Mouse (Mus musculus): Measurements from ENCODE around the gene Rgs6. TPM values are rescaled to one million over a fixed set of nuclear protein-coding genes. Genes with fewer than 3 reads are reported as not detected.

Gene Rgs6
- polyA plus RNA-seq, 1 experiment from 2014 or later = 2.6 TPM

DNA sequence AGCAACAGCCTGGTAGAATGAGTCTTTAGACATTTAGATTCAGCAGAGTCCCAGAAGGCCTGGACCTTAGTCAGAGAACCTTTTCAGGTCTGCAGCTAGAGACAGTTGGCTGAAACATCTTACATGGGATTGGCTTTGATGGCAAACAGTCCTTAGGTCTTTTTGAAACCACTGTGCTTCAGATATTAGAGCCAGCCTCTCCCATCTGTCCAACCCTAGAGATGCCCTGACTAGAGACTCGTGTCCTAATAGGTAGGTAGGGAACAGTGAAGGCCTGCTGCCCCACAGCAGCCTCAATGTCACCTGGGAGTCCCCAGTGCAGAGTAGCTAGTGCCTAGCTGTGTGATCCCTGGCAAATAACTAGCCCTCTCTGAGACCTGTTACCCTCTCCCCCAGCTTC lies 555.5 kb downstream of the Rgs6 start:
- Histone ChIP-seq H3K9me3 (ENCODE audit: control insufficient read depth, low read length) (no peaks in the 10 kb centered on the region), H3K36me3 (ENCODE audit: control insufficient read depth, insufficient read depth, low read length) (no peaks in the 10 kb centered on the region), H3K4me1 (ENCODE audit: control insufficient read depth, insufficient read depth, low read length) (no peaks in the 10 kb centered on the region), H3K27me3 (replicated peaks; ENCODE audit: control insufficient read depth, insufficient read depth, low read length) (no peaks in the 10 kb centered on the region), H3K27ac (replicated peaks; ENCODE audit: low read depth, low read length) (no peak overlapping the region), H3K9ac (ENCODE audit: low read depth, low read length) (no peak overlapping the region), H3K4me3 (ENCODE audit: low read depth, low read length) (no peak overlapping the region), H3K4me2 (ENCODE audit: low read depth, low read length) (no peak overlapping the region)
- no peak for DNase-seq (ENCODE audit: low spot score)
- ATAC-seq (ENCODE audit: low read depth) = no peak
- 72% methylated on average over 1 of the region's 1 CpGs for WGBS

DNA sequence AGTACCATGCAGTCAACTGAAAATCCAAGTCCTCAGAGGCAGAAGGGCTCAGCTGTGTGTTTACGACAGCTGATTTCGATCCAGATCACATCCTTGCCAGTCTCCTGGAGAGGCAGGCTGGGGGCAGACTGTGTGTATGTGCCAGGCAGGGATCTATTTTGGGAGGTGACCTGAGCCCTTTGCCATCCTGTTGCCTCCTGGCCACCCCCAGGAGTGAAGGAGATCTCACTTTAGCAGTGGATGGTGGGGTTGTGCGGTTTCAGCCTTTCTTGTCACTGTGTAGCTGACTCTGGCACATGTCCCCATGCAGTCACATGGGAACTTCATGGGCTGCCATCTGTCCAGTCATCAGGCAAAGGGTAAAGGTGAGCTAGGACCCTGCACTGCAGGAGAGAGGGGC lies 557.0 kb downstream of the Rgs6 start:
- H3K36me3 ChIP-seq (ENCODE audit: control insufficient read depth, insufficient read depth, low read length) = no peaks in the 10 kb centered on the region
- H3K27me3 ChIP-seq (replicated peaks; ENCODE audit: control insufficient read depth, insufficient read depth, low read length) = no peaks in the 10 kb centered on the region
- DNase-seq (ENCODE audit: low spot score) = no peak
- no peak for ATAC-seq (ENCODE audit: low read depth)
- no peaks in the 10 kb centered on the region for H3K4me1 ChIP-seq (ENCODE audit: control insufficient read depth, insufficient read depth, low read length)
- H3K9me3 ChIP-seq (ENCODE audit: control insufficient read depth, low read length) = no peaks in the 10 kb centered on the region
- no peak overlapping the region for H3K9ac ChIP-seq (ENCODE audit: low read depth, low read length)
- WGBS = 81% methylated on average over 3 of the region's 3 CpGs
- no peak overlapping the region for H3K27ac ChIP-seq (replicated peaks; ENCODE audit: low read depth, low read length)
- H3K4me3 ChIP-seq (ENCODE audit: low read depth, low read length) = no peak overlapping the region
- no peak overlapping the region for H3K4me2 ChIP-seq (ENCODE audit: low read depth, low read length)

DNA sequence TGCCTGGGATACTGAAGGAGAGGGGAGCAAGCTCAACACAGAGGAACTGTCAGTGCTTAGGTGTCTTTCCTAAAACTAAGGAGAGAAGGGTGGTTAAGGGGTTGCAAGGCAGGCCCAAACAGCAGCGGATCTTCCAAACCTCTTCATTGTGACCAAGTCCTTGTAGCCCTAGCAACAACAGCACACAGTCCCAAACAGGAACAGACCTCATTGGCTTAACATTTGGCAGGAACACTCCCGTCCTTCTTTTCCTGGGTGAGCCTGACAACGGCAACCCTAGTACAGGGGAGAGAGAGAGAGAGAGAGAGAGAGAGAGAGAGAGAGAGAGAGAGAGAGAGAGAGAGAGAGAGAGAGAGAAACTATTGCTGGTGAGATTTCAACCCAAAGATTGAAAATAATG lies 557.8 kb downstream of the Rgs6 start:
- ATAC-seq (ENCODE audit: low read depth) (no peak), DNase-seq (ENCODE audit: low spot score) (no peak)
- H3K9ac ChIP-seq (ENCODE audit: low read depth, low read length) = no peak overlapping the region
- no peaks in the 10 kb centered on the region for H3K4me1 ChIP-seq (ENCODE audit: control insufficient read depth, insufficient read depth, low read length)
- H3K9me3 ChIP-seq (ENCODE audit: control insufficient read depth, low read length) = no peaks in the 10 kb centered on the region
- 57% methylated on average over 3 of the region's 3 CpGs for whole genome bisulfite sequencing
- no peaks in the 10 kb centered on the region for H3K36me3 ChIP-seq (ENCODE audit: control insufficient read depth, insufficient read depth, low read length)
- H3K4me3 ChIP-seq (ENCODE audit: low read depth, low read length) = no peak overlapping the region
- no peaks in the 10 kb centered on the region for H3K27me3 ChIP-seq (replicated peaks; ENCODE audit: control insufficient read depth, insufficient read depth, low read length)
- H3K4me2 ChIP-seq (ENCODE audit: low read depth, low read length) = no peak overlapping the region
- H3K27ac ChIP-seq (replicated peaks; ENCODE audit: low read depth, low read length) = no peak overlapping the region

DNA sequence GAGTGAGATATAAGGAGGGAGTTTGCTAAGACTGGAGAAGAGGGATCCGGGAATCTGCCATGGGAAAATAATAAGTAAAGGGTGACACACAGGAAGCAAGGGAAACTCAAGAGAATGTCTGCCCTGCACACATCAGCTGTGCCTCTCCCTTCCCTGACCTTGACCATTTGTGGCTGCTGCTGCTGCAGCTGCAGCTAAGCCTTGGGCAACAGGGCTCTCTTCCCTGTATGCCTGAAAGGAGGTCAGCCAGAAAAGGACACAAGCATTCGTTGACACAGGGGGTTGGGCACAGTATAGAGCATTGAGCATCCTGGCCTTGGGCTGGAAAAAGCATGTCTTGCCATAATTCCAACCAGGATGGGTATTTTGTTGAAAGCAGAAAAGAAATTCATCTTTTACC lies 558.8 kb downstream of the Rgs6 start:
- no peak overlapping the region for H3K27ac ChIP-seq (replicated peaks; ENCODE audit: low read depth, low read length)
- H3K4me2 ChIP-seq (ENCODE audit: low read depth, low read length) = no peak overlapping the region
- H3K27me3 ChIP-seq (replicated peaks; ENCODE audit: control insufficient read depth, insufficient read depth, low read length) = no peaks in the 10 kb centered on the region
- DNase-seq (ENCODE audit: low spot score) (no peak), ATAC-seq (ENCODE audit: low read depth) (no peak)
- H3K9ac ChIP-seq (ENCODE audit: low read depth, low read length) = no peak overlapping the region
- no peaks in the 10 kb centered on the region for H3K36me3 ChIP-seq (ENCODE audit: control insufficient read depth, insufficient read depth, low read length)
- H3K9me3 ChIP-seq (ENCODE audit: control insufficient read depth, low read length) = no peaks in the 10 kb centered on the region
- 50% methylated on average over 2 of the region's 2 CpGs for WGBS
- no peak overlapping the region for H3K4me3 ChIP-seq (ENCODE audit: low read depth, low read length)
- H3K4me1 ChIP-seq (ENCODE audit: control insufficient read depth, insufficient read depth, low read length) = no peaks in the 10 kb centered on the region

DNA sequence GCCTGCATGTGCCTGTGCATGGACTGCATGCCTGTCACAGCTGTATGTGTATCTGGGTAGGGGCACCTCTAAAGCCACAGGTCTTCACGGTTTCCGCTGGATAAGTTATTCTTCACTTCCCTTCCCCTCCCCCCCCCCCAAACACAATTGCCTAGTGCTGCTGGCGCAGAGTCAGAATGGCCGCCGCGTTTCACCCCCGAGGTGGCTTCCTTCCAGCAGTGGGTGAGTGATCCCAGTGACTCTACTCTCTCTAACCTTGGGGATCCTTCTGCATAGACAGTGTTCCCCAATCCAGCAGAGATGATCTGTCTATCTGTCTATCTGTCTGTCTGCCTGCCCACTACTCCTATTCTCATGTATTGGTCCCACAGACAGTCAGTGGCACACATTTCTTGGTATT lies 561.9 kb downstream of the Rgs6 start:
- ATAC-seq (ENCODE audit: low read depth) (no peak), DNase-seq (ENCODE audit: low spot score) (no peak)
- Histone ChIP-seq H3K4me2 (ENCODE audit: low read depth, low read length) (no peak overlapping the region), H3K9me3 (ENCODE audit: control insufficient read depth, low read length) (no peaks in the 10 kb centered on the region), H3K27ac (replicated peaks; ENCODE audit: low read depth, low read length) (no peak overlapping the region), H3K36me3 (ENCODE audit: control insufficient read depth, insufficient read depth, low read length) (no peaks in the 10 kb centered on the region), H3K27me3 (replicated peaks; ENCODE audit: control insufficient read depth, insufficient read depth, low read length) (no peaks in the 10 kb centered on the region), H3K9ac (ENCODE audit: low read depth, low read length) (no peak overlapping the region), H3K4me3 (ENCODE audit: low read depth, low read length) (no peak overlapping the region), H3K4me1 (ENCODE audit: control insufficient read depth, insufficient read depth, low read length) (no peaks in the 10 kb centered on the region)
- 87% methylated on average over 7 of the region's 7 CpGs for WGBS

DNA sequence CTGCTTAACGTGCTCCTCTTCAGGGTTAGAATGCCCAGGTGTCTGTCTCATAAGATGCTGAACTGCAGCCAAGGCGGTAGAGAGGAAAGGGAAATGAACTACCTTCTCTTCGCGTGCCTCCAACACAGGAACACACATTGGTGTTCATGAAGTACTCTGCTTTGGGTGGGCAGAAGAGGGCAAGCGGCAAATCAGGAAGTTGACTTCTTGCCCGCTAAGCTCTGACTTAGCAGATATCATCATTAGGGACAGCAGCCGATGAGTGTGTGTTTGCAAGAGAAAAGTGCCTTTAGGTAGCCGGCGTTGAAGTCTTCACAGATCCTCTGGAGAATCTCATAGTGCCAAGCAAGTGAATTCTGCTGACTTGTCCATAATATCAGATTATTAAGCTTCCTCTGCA lies 562.7 kb downstream of the Rgs6 start:
- H3K27ac ChIP-seq (replicated peaks; ENCODE audit: low read depth, low read length) = no peak overlapping the region
- no peaks in the 10 kb centered on the region for H3K9me3 ChIP-seq (ENCODE audit: control insufficient read depth, low read length)
- no peaks in the 10 kb centered on the region for H3K27me3 ChIP-seq (replicated peaks; ENCODE audit: control insufficient read depth, insufficient read depth, low read length)
- H3K4me2 ChIP-seq (ENCODE audit: low read depth, low read length) = no peak overlapping the region
- DNase-seq (ENCODE audit: low spot score) (no peak), ATAC-seq (ENCODE audit: low read depth) (no peak)
- 93% methylated on average over 9 of the region's 9 CpGs for WGBS
- no peaks in the 10 kb centered on the region for H3K36me3 ChIP-seq (ENCODE audit: control insufficient read depth, insufficient read depth, low read length)
- no peak overlapping the region for H3K4me3 ChIP-seq (ENCODE audit: low read depth, low read length)
- no peaks in the 10 kb centered on the region for H3K4me1 ChIP-seq (ENCODE audit: control insufficient read depth, insufficient read depth, low read length)
- H3K9ac ChIP-seq (ENCODE audit: low read depth, low read length) = no peak overlapping the region

DNA sequence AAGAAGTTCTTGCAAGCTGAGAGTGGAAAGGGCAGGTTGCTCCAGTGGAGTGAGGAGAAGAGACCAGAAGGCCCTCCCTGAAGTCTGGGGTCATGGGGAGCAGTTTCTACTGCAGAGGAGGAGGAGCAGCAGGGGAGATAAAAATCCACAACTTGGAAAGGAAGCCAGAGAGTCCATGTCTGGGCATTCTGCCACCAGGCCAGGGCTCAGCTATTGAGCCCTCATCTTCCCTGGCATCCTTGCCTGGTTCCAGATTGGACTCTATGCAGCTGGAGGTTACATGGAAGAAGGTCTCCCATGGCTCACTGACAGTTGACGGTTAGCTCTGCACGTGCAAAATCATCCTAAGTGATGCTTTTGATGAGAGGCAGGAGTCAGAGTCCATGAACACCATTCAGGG lies 563.4 kb downstream of the Rgs6 start:
- H3K27me3 ChIP-seq (replicated peaks; ENCODE audit: control insufficient read depth, insufficient read depth, low read length) = no peaks in the 10 kb centered on the region
- ATAC-seq (ENCODE audit: low read depth) (no peak), DNase-seq (ENCODE audit: low spot score) (no peak)
- no peak overlapping the region for H3K4me3 ChIP-seq (ENCODE audit: low read depth, low read length)
- no peak overlapping the region for H3K27ac ChIP-seq (replicated peaks; ENCODE audit: low read depth, low read length)
- H3K9me3 ChIP-seq (ENCODE audit: control insufficient read depth, low read length) = no peaks in the 10 kb centered on the region
- H3K4me2 ChIP-seq (ENCODE audit: low read depth, low read length) = no peak overlapping the region
- H3K4me1 ChIP-seq (ENCODE audit: control insufficient read depth, insufficient read depth, low read length) = no peaks in the 10 kb centered on the region
- WGBS = 77% methylated on average over 2 of the region's 2 CpGs
- no peak overlapping the region for H3K9ac ChIP-seq (ENCODE audit: low read depth, low read length)
- no peaks in the 10 kb centered on the region for H3K36me3 ChIP-seq (ENCODE audit: control insufficient read depth, insufficient read depth, low read length)

DNA sequence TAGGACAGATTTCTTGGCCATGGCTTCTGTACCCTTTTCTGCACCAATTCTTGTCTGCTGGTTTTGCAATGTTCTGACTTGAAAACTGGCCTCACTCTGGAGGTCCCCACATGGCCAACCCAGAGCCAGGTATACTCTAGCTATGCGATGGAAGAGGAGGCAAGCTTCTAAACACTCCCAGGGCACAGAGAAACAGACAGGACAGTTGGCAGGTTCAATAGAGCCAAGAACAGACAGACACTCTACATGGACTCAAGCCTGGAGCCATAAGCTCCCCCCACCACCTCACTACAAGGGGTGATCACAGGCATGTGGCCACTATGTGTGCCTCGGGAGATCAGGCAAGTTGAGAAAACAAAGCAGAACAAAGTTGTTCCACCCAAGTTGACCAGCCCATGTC lies 572.1 kb downstream of the Rgs6 start:
- ATAC-seq (ENCODE audit: low read depth) = no peak
- Histone ChIP-seq H3K4me1 (ENCODE audit: control insufficient read depth, insufficient read depth, low read length) (no peaks in the 10 kb centered on the region), H3K9me3 (ENCODE audit: control insufficient read depth, low read length) (no peaks in the 10 kb centered on the region), H3K27ac (replicated peaks; ENCODE audit: low read depth, low read length) (no peak overlapping the region), H3K4me2 (ENCODE audit: low read depth, low read length) (no peak overlapping the region), H3K36me3 (ENCODE audit: control insufficient read depth, insufficient read depth, low read length) (no peaks in the 10 kb centered on the region), H3K9ac (ENCODE audit: low read depth, low read length) (no peak overlapping the region), H3K4me3 (ENCODE audit: low read depth, low read length) (no peak overlapping the region), H3K27me3 (replicated peaks; ENCODE audit: control insufficient read depth, insufficient read depth, low read length) (no peaks in the 10 kb centered on the region)
- DNase-seq (ENCODE audit: low spot score) = no peak
- 87% methylated on average over 2 of the region's 2 CpGs for WGBS

DNA sequence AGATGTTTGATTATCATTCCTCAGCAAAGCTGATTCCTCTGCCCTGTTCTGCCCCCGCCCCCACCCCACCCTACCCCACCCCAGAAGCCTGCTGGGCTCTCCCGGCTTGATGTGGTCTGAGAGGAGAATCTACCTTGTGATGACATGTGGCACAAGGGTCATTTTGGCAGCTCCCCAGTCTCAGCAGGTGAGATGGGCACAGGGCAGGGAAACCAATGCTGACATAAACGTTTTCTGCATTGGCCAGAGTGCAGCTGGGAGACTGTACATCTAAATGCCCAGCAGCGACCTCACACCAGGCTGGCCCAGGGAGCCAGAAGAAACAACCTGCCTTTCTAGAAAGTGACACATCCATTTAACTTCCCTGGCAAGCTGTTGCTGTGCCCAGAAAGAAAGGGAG lies 572.6 kb downstream of the Rgs6 start:
- no peak for ATAC-seq (ENCODE audit: low read depth)
- WGBS = 62% methylated on average over 4 of the region's 4 CpGs
- Histone ChIP-seq H3K4me2 (ENCODE audit: low read depth, low read length) (no peak overlapping the region), H3K27me3 (replicated peaks; ENCODE audit: control insufficient read depth, insufficient read depth, low read length) (no peaks in the 10 kb centered on the region), H3K4me1 (ENCODE audit: control insufficient read depth, insufficient read depth, low read length) (no peaks in the 10 kb centered on the region), H3K9ac (ENCODE audit: low read depth, low read length) (no peak overlapping the region), H3K9me3 (ENCODE audit: control insufficient read depth, low read length) (no peaks in the 10 kb centered on the region), H3K4me3 (ENCODE audit: low read depth, low read length) (no peak overlapping the region), H3K27ac (replicated peaks; ENCODE audit: low read depth, low read length) (no peak overlapping the region), H3K36me3 (ENCODE audit: control insufficient read depth, insufficient read depth, low read length) (no peaks in the 10 kb centered on the region)
- DNase-seq (ENCODE audit: low spot score) = no peak
